Mouse (Mus musculus): ENCODE measurements around the gene Rnf216.

Gene Rnf216

GRCm38 (mm10) chr5:143053132-143053972 lies 59.4 kb downstream of the Rnf216 start:
- DNase-seq (ENCODE audit: low read depth), result no peak

- DNase-seq (ENCODE audit: low read depth), result no peak
Measured at GRCm38 (mm10) chr5:143052677-143053076, 60.1 kb downstream of the Rnf216 start.

- no peak for DNase-seq (ENCODE audit: low read depth)
Measured at GRCm38 (mm10) chr5:143051851-143052250, 60.9 kb downstream of the Rnf216 start.

- DNase-seq (ENCODE audit: low read depth), result no peak
Measured at GRCm38 (mm10) chr5:143050273-143050672, 62.5 kb downstream of the Rnf216 start.

- no peak for DNase-seq (ENCODE audit: low read depth)
Measured at GRCm38 (mm10) chr5:143049746-143050145, 63.0 kb downstream of the Rnf216 start.

GRCm38 (mm10) chr5:143049013-143049385 lies 63.8 kb downstream of the Rnf216 start:
- no peak for DNase-seq (ENCODE audit: low read depth)

- DNase-seq (ENCODE audit: low read depth), result no peak
Measured at GRCm38 (mm10) chr5:143048232-143049012, 64.4 kb downstream of the Rnf216 start.

GRCm38 (mm10) chr5:143047586-143047985 lies 65.2 kb downstream of the Rnf216 start:
- no peak for DNase-seq (ENCODE audit: low read depth)

GRCm38 (mm10) chr5:143043902-143044301 lies 68.9 kb downstream of the Rnf216 start:
- no peak for DNase-seq (ENCODE audit: low read depth)

- no peak for DNase-seq (ENCODE audit: low read depth)
Measured at GRCm38 (mm10) chr5:143043285-143043684, 69.5 kb downstream of the Rnf216 start.

GRCm38 (mm10) chr5:143038794-143039193 lies 74.0 kb downstream of the Rnf216 start:
- no peak for DNase-seq (ENCODE audit: low read depth)

- peak; percentile 55 for DNase-seq (ENCODE audit: low read depth)
Measured at GRCm38 (mm10) chr5:143037201-143037600, 75.6 kb downstream of the Rnf216 start.

- DNase-seq (ENCODE audit: low read depth), result no peak
Measured at GRCm38 (mm10) chr5:143036052-143036451, 76.7 kb downstream of the Rnf216 start.

- no peak for DNase-seq (ENCODE audit: low read depth)
Measured at GRCm38 (mm10) chr5:143035271-143035670, 77.5 kb downstream of the Rnf216 start.

- no peak for DNase-seq (ENCODE audit: low read depth)
Measured at GRCm38 (mm10) chr5:143034108-143034507, 78.7 kb downstream of the Rnf216 start.

- DNase-seq (ENCODE audit: low read depth), result no peak
Measured at GRCm38 (mm10) chr5:143033277-143033676, 79.5 kb downstream of the Rnf216 start.

GRCm38 (mm10) chr5:143032639-143033146 lies 80.1 kb downstream of the Rnf216 start:
- no peak for DNase-seq (ENCODE audit: low read depth)

- no peak for DNase-seq (ENCODE audit: low read depth)
Measured at GRCm38 (mm10) chr5:143031681-143032080, 81.1 kb downstream of the Rnf216 start.

GRCm38 (mm10) chr5:143031193-143031592 lies 81.6 kb downstream of the Rnf216 start:
- DNase-seq (ENCODE audit: low read depth), result no peak

- DNase-seq (ENCODE audit: low read depth), result no peak
Measured at GRCm38 (mm10) chr5:143023887-143024286, 88.9 kb downstream of the Rnf216 start.

- DNase-seq (ENCODE audit: low read depth), result no peak
Measured at GRCm38 (mm10) chr5:143022956-143023355, 89.8 kb downstream of the Rnf216 start.

- no peak for DNase-seq (ENCODE audit: low read depth)
Measured at GRCm38 (mm10) chr5:143017401-143017800, 95.4 kb downstream of the Rnf216 start.

- DNase-seq (ENCODE audit: low read depth), result no peak
Measured at GRCm38 (mm10) chr5:143009383-143009782, 103.4 kb downstream of the Rnf216 start.
